Mouse (Mus musculus): ENCODE data around the gene Ppp1r9b. TPM values are rescaled to one million over a fixed set of nuclear protein-coding genes. Genes with fewer than 3 reads are reported as not detected.

The Ppp1r9b gene
- polyA plus RNA-seq, 1 experiment, result 112 TPM

DNA sequence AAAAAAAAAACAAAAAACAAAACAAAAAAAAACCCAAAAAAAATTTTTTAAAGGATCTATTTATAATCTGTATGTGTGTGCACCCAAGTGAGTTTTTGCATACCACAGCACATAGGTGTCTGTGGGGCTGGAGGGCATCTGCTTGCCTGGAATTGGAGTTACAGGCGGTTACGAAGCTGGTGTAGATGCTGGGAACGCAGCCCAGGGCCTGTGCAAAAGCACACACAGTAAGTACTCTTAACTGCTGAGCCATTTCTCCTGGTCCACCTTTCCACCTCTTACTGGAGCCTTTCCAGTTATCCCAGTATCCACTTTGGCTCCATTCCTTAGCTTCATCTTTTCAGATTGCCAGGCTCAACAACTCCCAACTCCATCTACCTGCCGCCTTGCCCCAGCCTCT lies 52.2 kb downstream of the Ppp1r9b start:
- no peak overlapping the region for H3K27ac ChIP-seq (ENCODE audit: control insufficient read depth, insufficient read depth, low read length)
- H3K4me1 ChIP-seq (replicated peaks; ENCODE audit: control insufficient read depth, insufficient read depth, low read length), result peaks cover 12% of the 10 kb centered on the region
- 96% methylated on average over 4 of the region's 4 CpGs for WGBS
- H3K27me3 ChIP-seq (ENCODE audit: control insufficient read depth, insufficient read depth, low read length), result no peaks in the 10 kb centered on the region
- DNase-seq, result no peak
- no peak overlapping the region for H3K4me3 ChIP-seq (ENCODE audit: control insufficient read depth, insufficient read depth, low read length)
- TF ChIP-seq CTCF (IDR thresholded peaks at IDR 0.05; ENCODE audit: borderline replicate concordance, control insufficient read depth, extremely low read depth, insufficient read depth, low read length, poor library complexity), result no peak
- H3K36me3 ChIP-seq (ENCODE audit: control insufficient read depth, insufficient read depth, low read length), result no peaks in the 10 kb centered on the region

- 82% methylated on average over 7 of the region's 7 CpGs for WGBS
- H3K27me3 ChIP-seq (ENCODE audit: control insufficient read depth, insufficient read depth, low read length), result no peaks in the 10 kb centered on the region
- no peak for DNase-seq
- no peaks in the 10 kb centered on the region for H3K36me3 ChIP-seq (ENCODE audit: control insufficient read depth, insufficient read depth, low read length)
- peaks cover 12% of the 10 kb centered on the region for H3K4me1 ChIP-seq (replicated peaks; ENCODE audit: control insufficient read depth, insufficient read depth, low read length)
- TF ChIP-seq POLR2A (IDR thresholded peaks at IDR 0.05; ENCODE audit: control insufficient read depth, extremely low read depth, insufficient read depth, low read length, poor library complexity) (no peak), CTCF (IDR thresholded peaks at IDR 0.05; ENCODE audit: borderline replicate concordance, control insufficient read depth, extremely low read depth, insufficient read depth, low read length, poor library complexity) (no peak)
- H3K27ac ChIP-seq (ENCODE audit: control insufficient read depth, insufficient read depth, low read length), result no peak overlapping the region
- H3K4me3 ChIP-seq (ENCODE audit: control insufficient read depth, insufficient read depth, low read length), result no peak overlapping the region
Observed at GRCm38 (mm10) chr11:95043608-95044007, 52.8 kb downstream of the Ppp1r9b start.

DNA sequence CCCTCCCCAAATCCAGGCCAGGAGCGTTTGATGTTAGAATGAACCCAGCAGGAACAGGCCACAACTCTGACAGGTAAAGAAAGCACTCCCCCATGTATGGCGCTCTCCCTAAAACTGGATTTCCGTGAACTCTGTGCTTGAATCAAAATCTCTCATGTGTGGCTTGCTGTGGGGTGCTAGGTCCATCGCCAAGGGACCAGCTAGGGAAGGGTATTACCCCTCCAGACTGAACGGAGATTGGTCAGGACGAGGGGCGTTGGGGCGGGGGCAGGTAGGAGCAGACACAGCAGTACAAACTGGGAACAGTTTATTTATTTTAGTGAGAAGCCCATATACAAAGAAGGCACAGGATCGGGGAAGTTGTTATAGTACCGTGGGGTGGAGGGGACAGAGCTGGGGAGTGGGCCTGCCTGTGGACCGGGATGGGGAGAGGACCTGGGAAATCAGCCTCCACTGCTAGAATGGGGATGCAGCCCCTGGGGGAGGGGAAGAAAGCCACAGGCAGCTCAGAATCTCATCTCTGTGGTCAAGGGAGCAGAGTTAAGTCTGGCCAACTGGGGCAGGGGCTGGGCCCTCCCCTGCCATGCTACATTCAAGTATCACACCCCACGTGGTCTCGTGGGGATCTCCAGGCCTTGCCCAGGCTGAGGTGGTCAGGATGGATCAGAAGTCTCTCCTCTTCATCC lies 53.5 kb downstream of the Ppp1r9b start:
- Histone ChIP-seq H3K4me1 (replicated peaks; ENCODE audit: control insufficient read depth, insufficient read depth, low read length) (peaks cover 12% of the 10 kb centered on the region), H3K27me3 (ENCODE audit: control insufficient read depth, insufficient read depth, low read length) (no peaks in the 10 kb centered on the region), H3K27ac (ENCODE audit: control insufficient read depth, insufficient read depth, low read length) (no peak overlapping the region), H3K36me3 (ENCODE audit: control insufficient read depth, insufficient read depth, low read length) (no peaks in the 10 kb centered on the region), H3K4me3 (ENCODE audit: control insufficient read depth, insufficient read depth, low read length) (no peak overlapping the region)
- no peak for DNase-seq
- TF ChIP-seq POLR2A (IDR thresholded peaks at IDR 0.05; ENCODE audit: control insufficient read depth, extremely low read depth, insufficient read depth, low read length, poor library complexity), result no peak
- WGBS, result 90% methylated on average over 13 of the region's 13 CpGs

DNA sequence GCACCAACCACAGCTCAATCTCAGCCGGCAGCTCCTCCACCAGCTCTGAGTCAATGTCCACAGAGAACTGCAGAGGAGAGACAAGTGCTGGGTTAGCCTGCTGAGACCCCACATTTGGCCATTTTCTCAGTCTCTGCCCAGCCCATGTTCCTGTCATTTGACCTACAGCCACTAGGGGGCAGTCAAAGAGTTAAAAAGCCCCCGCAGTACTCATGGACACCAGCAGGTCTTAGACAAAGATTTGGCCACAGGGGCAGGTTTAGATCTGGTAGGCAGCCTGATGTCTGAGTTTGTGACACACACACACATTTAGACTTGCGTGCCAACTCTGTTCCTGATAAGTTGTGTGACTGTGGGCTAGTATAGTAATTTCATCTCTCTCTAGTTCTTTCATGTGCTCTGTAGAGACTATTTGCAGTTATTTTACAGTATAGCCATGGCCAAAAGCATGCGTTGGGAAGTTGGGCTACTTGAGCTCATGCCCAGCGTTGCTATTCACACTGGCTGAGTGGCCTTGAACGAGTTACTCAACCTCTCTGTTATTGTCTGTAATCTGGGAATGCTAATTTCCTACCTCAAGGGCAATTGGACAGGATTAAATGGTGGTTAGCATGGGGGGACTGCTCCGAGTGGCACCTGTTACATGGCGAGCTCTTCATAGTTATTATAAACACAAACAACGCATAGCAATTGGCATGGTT lies 56.3 kb downstream of the Ppp1r9b start:
- TF ChIP-seq POLR2A (IDR thresholded peaks at IDR 0.05; ENCODE audit: control insufficient read depth, extremely low read depth, insufficient read depth, low read length, poor library complexity) (no peak), CTCF (IDR thresholded peaks at IDR 0.05; ENCODE audit: borderline replicate concordance, control insufficient read depth, extremely low read depth, insufficient read depth, low read length, poor library complexity) (peak; percentile 30; the same call in 1 of the 2 replicates)
- Histone ChIP-seq H3K36me3 (ENCODE audit: control insufficient read depth, insufficient read depth, low read length) (no peaks in the 10 kb centered on the region), H3K27ac (ENCODE audit: control insufficient read depth, insufficient read depth, low read length) (no peak overlapping the region), H3K4me3 (ENCODE audit: control insufficient read depth, insufficient read depth, low read length) (no peak overlapping the region), H3K4me1 (replicated peaks; ENCODE audit: control insufficient read depth, insufficient read depth, low read length) (no peaks in the 10 kb centered on the region; the same call in 1 of the 2 replicates), H3K27me3 (ENCODE audit: control insufficient read depth, insufficient read depth, low read length) (no peaks in the 10 kb centered on the region)
- 59% methylated on average over 9 of the region's 9 CpGs for WGBS
- peak; percentile 56 for DNase-seq

DNA sequence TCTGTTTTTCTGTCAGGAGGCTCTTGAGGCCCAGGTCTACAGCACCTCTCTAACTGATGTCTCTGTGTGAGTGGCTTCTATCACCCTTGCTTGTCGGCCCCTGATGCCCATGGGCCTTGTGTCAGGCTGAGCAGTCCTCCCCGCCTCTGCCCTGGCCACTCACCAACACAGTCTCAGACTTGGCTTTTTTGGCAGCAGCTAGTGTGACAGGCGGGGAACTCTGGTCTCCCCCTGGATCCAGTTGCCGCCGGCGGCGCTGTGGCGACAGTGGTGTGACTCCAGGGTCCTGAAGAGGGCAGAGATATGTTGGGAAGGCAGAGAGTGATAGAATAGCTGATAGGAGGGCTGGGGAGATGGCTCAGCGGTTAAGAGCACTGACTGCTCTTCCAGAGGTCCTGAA lies 62.2 kb downstream of the Ppp1r9b start:
- Histone ChIP-seq H3K27me3 (ENCODE audit: control insufficient read depth, insufficient read depth, low read length) (no peaks in the 10 kb centered on the region), H3K4me3 (ENCODE audit: control insufficient read depth, insufficient read depth, low read length) (no peak overlapping the region), H3K4me1 (replicated peaks; ENCODE audit: control insufficient read depth, insufficient read depth, low read length) (peaks cover 13% of the 10 kb centered on the region), H3K36me3 (ENCODE audit: control insufficient read depth, insufficient read depth, low read length) (no peaks in the 10 kb centered on the region), H3K27ac (ENCODE audit: control insufficient read depth, insufficient read depth, low read length) (no peak overlapping the region)
- 95% methylated on average over 9 of the region's 9 CpGs for WGBS
- no peak for TF ChIP-seq POLR2A (IDR thresholded peaks at IDR 0.05; ENCODE audit: control insufficient read depth, extremely low read depth, insufficient read depth, low read length, poor library complexity)
- TF ChIP-seq CTCF (IDR thresholded peaks at IDR 0.05; ENCODE audit: borderline replicate concordance, control insufficient read depth, extremely low read depth, insufficient read depth, low read length, poor library complexity), result no peak
- DNase-seq, result no peak

Other genes starting within 250 kb of the Ppp1r9b start
- not detected in 2 replicates for gene Cdc34b, start 249.3 kb upstream of the Ppp1r9b start, polyA plus RNA-seq (2012; rRNA removed)
- 0.32 and 0.42 TPM in 2 replicates for gene Tmem92, start 208.3 kb upstream of the Ppp1r9b start, polyA plus RNA-seq (2012; rRNA removed)
- gene Col1a1, start 54.8 kb upstream of the Ppp1r9b start, polyA plus RNA-seq (2012; rRNA removed), result 11.9 and 18.7 TPM in 2 replicates
- 0.12 TPM in 1 of 2 replicates, not detected in the other for gene Hils1, start 23.4 kb upstream of the Ppp1r9b start, polyA plus RNA-seq (2012; rRNA removed)
- 6.3 and 59.1 TPM in 2 replicates for gene Sgca, start 14.7 kb upstream of the Ppp1r9b start, polyA plus RNA-seq (2012; rRNA removed)
- 9.3 and 10.1 TPM in 2 replicates for gene Samd14, start 18.8 kb downstream of the Ppp1r9b start, polyA plus RNA-seq (2012; rRNA removed)
- 47.7 and 55.0 TPM in 2 replicates for gene Pdk2, start 50.3 kb downstream of the Ppp1r9b start, polyA plus RNA-seq (2012; rRNA removed)
- 17.0 and 17.1 TPM in 2 replicates for gene Itga3, start 85.8 kb downstream of the Ppp1r9b start, polyA plus RNA-seq (2012; rRNA removed)
- gene Dlx3, start 129.1 kb downstream of the Ppp1r9b start, polyA plus RNA-seq (2012; rRNA removed), result 0.91 and 1.0 TPM in 2 replicates
- 0.23 and 0.34 TPM in 2 replicates for gene Dlx4, start 155.2 kb downstream of the Ppp1r9b start, polyA plus RNA-seq (2012; rRNA removed)